Mouse (Mus musculus): ENCODE results near the gene Rbm47.

Rbm47 gene

DNA sequence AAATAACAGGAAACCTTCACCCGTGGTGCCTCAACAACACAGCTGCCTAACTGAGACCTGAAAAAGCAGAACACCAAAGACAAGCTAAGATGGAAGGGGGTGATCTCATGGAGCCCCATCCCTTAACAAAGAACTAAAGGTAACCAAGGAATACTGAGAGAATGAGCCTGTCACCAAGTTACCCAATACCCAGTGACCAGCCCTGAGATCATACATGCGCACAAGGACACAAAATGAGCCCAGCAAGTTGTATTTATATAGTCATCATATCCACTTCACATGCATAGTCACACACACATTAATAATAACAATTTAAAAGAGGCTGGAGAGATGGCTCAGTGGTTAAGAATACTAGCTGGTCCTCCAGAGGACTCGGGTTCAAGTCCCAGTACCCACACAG, 44.0 kb downstream of the Rbm47 start:
- no peak for DNase-seq (ENCODE audit: extremely low spot score, low spot score)

- DNase-seq (ENCODE audit: extremely low spot score, low spot score) = no peak
Observed at GRCm38 (mm10) chr5:66125418-66125817, 47.5 kb downstream of the Rbm47 start.

GRCm38 (mm10) chr5:66124931-66125330, 48.0 kb downstream of the Rbm47 start:
- no peak for DNase-seq (ENCODE audit: extremely low spot score, low spot score)

DNA sequence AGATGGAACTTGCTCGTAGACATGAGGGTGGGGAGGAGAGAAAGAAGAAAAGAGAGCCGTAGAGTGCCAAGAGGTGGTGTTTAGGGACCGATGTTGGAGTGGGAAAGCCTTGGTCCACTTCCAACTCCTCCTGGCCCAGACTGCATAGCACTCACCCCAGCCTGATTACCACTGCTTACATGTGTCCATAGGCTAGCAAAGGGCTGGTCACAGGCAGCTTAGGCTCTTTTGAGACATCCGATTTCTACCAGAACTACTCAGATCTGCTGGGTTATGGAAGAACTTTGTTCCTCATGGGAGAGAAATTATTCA, 48.9 kb downstream of the Rbm47 start:
- DNase-seq (ENCODE audit: extremely low spot score, low spot score) = no peak

- DNase-seq (ENCODE audit: extremely low spot score, low spot score) = no peak
Observed at GRCm38 (mm10) chr5:66123295-66124088, 49.4 kb downstream of the Rbm47 start.

GRCm38 (mm10) chr5:66121255-66121654, 51.7 kb downstream of the Rbm47 start:
- no peak for DNase-seq (ENCODE audit: extremely low spot score, low spot score)

- no peak for DNase-seq (ENCODE audit: extremely low spot score, low spot score)
Observed at GRCm38 (mm10) chr5:66114751-66115150, 58.2 kb downstream of the Rbm47 start.

GRCm38 (mm10) chr5:66114208-66114607, 58.7 kb downstream of the Rbm47 start:
- no peak for DNase-seq (ENCODE audit: extremely low spot score, low spot score)

DNA sequence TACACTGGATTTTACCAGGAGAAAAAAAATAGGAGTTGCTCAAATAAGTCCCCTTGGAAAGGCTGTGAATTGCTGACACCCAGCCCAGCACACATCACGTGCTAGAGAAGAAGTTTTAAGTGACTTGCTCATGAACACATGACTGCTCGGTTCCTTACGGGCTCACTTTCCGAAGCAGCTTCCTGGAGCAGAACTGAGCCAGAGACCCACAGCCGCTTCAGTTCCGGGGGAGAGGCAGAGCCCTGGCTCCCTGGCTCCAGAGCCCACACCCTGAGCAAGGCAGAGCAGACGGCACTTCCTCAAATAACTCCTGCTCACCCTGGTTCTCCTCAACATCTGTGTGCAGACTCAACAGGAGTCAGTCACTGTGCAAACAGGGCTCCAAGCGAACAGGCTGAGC, 60.9 kb downstream of the Rbm47 start:
- DNase-seq (ENCODE audit: extremely low spot score, low spot score) = no peak

DNA sequence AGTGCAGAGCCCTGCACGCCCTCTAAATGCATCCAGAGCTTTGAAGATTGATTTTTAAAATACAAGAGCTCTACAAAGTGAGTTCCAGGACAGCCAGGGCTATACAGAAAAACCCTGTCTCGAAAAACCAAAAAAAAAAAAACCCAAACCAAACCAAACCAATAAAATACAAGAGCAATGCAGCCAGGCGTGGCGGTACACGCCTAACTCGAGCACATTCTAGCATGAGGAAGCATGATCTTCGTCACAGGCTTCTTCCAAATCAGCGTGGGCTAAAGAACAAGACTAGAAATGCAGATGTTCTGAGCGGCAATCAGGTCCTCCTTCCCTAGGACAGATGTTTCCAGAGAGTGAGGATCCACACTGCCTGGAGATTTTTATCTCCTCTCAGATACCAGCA, 66.5 kb downstream of the Rbm47 start:
- no peak for DNase-seq (ENCODE audit: extremely low spot score, low spot score)

DNA sequence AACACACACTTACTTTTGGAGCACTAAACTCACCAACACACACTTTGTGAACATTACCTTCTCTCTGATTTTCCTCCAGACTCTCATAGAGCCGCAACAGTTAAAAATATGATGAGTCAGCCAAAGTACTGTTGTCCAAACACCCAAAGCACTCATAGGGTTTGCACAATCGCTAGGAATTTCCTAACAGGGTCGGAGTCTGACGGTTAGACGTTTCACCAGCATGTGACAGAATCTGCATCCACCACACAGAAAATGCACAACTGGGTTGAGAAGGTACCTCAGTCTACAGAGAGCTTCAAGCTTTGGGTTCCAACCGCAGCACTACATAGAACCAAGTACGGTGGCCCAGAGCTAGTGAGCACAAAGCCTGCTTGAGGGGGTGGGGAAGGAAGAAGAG, 67.0 kb downstream of the Rbm47 start:
- DNase-seq (ENCODE audit: extremely low spot score, low spot score) = no peak

DNA sequence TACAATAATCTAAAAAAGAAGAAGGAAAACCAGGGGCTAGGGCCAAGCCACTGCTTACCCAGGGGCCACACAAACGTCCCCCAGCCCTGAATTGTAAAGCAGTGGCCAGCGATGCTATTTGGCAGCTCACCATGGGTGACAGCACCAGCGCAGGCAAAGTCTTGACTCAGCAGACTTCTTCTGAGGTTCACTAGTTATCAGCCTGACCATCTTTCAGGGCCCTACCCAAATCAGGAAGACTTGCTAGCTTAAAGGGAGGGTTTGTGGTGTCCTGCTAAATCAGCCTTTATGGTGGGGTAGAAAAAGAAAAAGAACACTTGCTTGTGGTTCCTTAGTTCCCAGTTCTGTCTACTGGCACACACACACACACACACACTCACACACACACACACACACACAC, 67.6 kb downstream of the Rbm47 start:
- DNase-seq (ENCODE audit: extremely low spot score, low spot score) = no peak

- DNase-seq (ENCODE audit: extremely low spot score, low spot score) = no peak
Observed at GRCm38 (mm10) chr5:66103386-66103785, 69.5 kb downstream of the Rbm47 start.

GRCm38 (mm10) chr5:66102821-66103220, 70.1 kb downstream of the Rbm47 start:
- DNase-seq (ENCODE audit: extremely low spot score, low spot score) = no peak

DNA sequence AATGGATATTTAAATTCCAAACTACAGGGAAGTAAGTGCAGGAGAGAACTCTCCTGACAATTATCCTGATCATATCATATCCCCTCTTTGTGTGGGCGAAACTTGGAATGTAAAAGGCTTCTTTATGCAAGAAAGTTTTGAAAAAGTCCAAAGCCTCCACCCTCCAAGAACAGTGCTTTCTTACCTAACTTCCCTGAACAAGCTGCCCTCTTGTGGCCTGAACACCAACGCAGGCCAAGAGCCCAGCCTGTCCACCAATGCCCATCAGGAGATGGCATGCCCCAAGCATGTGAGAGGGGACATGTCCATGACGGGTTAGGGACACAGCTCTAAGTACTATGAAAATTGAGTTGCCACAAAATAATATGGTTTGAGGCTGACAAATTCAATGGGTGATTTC, 71.3 kb downstream of the Rbm47 start:
- no peak for DNase-seq (ENCODE audit: extremely low spot score, low spot score)

- DNase-seq (ENCODE audit: extremely low spot score, low spot score) = no peak
Observed at GRCm38 (mm10) chr5:66100322-66100721, 72.6 kb downstream of the Rbm47 start.

GRCm38 (mm10) chr5:66098094-66098871, 74.6 kb downstream of the Rbm47 start:
- no peak for DNase-seq (ENCODE audit: extremely low spot score, low spot score)

DNA sequence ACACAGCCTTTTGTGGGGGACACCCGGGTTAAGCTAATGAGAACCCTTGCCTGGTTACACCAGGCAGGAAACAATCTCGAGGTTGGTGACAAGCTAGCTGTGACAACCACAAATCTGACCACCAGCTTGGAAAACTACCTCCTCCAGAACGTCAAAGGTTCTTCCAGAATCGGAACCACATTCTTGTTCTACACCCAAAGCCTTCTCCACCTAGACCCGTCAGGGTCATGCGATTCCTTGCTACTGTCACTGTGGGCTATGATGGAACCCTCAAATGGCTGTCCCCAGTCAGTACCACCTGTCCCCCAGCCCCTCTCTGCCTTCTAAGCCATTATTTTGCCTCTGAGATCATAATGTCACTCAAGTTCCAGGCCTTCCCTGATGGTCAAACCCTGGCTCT, 76.8 kb downstream of the Rbm47 start:
- DNase-seq (ENCODE audit: extremely low spot score, low spot score) = no peak

GRCm38 (mm10) chr5:66095166-66095565, 77.8 kb downstream of the Rbm47 start:
- DNase-seq (ENCODE audit: extremely low spot score, low spot score) = no peak

DNA sequence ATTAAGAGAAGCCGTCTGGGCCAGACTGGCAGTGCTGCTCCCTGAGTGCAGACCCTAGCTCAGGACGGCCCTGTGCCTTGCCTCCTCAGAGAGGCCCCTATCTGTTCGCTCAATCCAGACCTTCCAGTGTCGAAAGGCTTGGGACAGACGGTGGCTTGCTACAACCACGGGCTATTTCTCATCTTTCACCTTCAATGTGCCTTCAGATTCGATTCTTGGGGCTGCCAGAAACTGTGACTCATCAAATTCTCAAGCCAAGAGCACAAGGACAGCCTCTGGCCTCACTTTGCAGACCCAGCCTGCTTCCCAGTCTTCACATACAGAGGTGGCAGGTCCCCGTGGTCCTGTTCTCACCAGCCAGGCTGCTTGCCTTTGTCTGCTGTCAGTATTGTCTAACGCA, 82.9 kb downstream of the Rbm47 start:
- DNase-seq (ENCODE audit: extremely low spot score, low spot score) = no peak

GRCm38 (mm10) chr5:66089600-66089999, 83.3 kb downstream of the Rbm47 start:
- DNase-seq (ENCODE audit: extremely low spot score, low spot score) = no peak

DNA sequence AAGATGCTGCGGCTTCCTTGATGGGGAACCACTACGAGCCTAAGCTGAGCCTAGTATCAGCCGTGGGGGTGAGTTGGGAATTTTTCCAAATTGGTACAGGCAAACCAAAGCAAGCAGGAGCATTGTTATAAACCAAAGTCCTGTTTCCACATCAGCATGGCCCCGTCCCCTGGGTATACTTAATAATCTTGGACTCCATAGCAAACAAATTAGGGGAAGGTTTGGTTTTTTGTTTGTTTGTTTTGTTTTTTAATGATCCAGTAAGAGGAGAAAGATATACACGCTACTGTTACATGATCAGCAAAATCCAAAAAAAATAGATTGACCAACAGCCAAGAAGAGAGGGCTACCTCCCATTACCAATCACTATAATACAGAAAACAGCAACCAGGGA, 84.0 kb downstream of the Rbm47 start:
- no peak for DNase-seq (ENCODE audit: extremely low spot score, low spot score)

All from neural tube, embryonic 10.5 days (tissue).